Mouse (Mus musculus): Measurements from ENCODE around the gene Pcp4. TPM values are rescaled to one million over a fixed set of nuclear protein-coding genes. Genes with fewer than 3 reads are reported as not detected.

The Pcp4 gene
- polyA plus RNA-seq, 1 experiment, result 0.33 TPM

GRCm38 (mm10) chr16:96474185-96474584, 6.8 kb downstream of the Pcp4 start:
- DNase-seq (ENCODE audit: low read depth in 1 of 2, low spot score in 2 of 2), result no peak
- H3K36me3 ChIP-seq (ENCODE audit: control insufficient read depth, insufficient read depth, low read length), result no peaks in the 10 kb centered on the region
- H3K4me3 ChIP-seq (ENCODE audit: extremely low read depth, insufficient read depth, insufficient read length), result no peak overlapping the region
- H3K27ac ChIP-seq (ENCODE audit: insufficient read depth, low read length), result no peak overlapping the region
- no peaks in the 10 kb centered on the region for H3K4me1 ChIP-seq (ENCODE audit: control insufficient read depth, insufficient read depth, insufficient read length)
- H3K27me3 ChIP-seq (ENCODE audit: control insufficient read depth, insufficient read depth, low read length), result no peaks in the 10 kb centered on the region
- WGBS, result 77% methylated on average over 3 of the region's 3 CpGs
- no peak for TF ChIP-seq CTCF (IDR thresholded peaks at IDR 0.05; ENCODE audit: extremely low read depth, insufficient read depth, insufficient read length, insufficient replicate concordance)
- TF ChIP-seq POLR2A (IDR thresholded peaks at IDR 0.05; ENCODE audit: low read depth, low read length), result no peak

DNA sequence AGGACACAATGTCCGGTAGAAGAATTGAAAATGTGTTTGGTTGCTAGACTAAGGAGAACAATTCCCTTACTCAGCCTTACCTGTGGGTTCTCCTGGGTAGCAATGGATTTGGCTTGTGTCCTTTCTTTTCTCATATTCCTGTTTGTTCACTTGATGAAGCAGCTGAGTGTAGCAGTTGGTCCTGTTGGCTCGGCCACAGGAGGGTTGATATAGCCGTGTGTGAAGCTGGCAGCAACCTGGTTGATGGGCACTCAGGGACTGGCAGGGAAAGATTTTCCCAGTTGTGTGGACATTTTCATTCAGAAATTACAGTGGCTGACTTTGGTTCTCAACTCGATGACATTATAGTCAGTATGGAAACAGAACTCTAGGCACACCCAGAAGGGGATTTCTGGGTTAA, 14.4 kb downstream of the Pcp4 start:
- WGBS, result 89% methylated on average over 4 of the region's 4 CpGs
- TF ChIP-seq CTCF (IDR thresholded peaks at IDR 0.05; ENCODE audit: extremely low read depth, insufficient read depth, insufficient read length, insufficient replicate concordance) (no peak), POLR2A (IDR thresholded peaks at IDR 0.05; ENCODE audit: low read depth, low read length) (no peak)
- no peak for DNase-seq (ENCODE audit: low read depth in 1 of 2, low spot score in 2 of 2)
- Histone ChIP-seq H3K36me3 (ENCODE audit: control insufficient read depth, insufficient read depth, low read length) (no peaks in the 10 kb centered on the region), H3K27me3 (ENCODE audit: control insufficient read depth, insufficient read depth, low read length) (no peaks in the 10 kb centered on the region), H3K27ac (ENCODE audit: insufficient read depth, low read length) (no peak overlapping the region), H3K4me3 (ENCODE audit: extremely low read depth, insufficient read depth, insufficient read length) (no peak overlapping the region), H3K4me1 (ENCODE audit: control insufficient read depth, insufficient read depth, insufficient read length) (no peaks in the 10 kb centered on the region)

GRCm38 (mm10) chr16:96487007-96487684, 19.7 kb downstream of the Pcp4 start:
- 82% methylated on average over 11 of the region's 11 CpGs for WGBS
- Histone ChIP-seq H3K27ac (ENCODE audit: insufficient read depth, low read length) (no peak overlapping the region), H3K4me1 (ENCODE audit: control insufficient read depth, insufficient read depth, insufficient read length) (no peaks in the 10 kb centered on the region), H3K4me3 (ENCODE audit: extremely low read depth, insufficient read depth, insufficient read length) (no peak overlapping the region), H3K36me3 (ENCODE audit: control insufficient read depth, insufficient read depth, low read length) (no peaks in the 10 kb centered on the region), H3K27me3 (ENCODE audit: control insufficient read depth, insufficient read depth, low read length) (no peaks in the 10 kb centered on the region)
- no peak for DNase-seq (ENCODE audit: low read depth in 1 of 2, low spot score in 2 of 2)
- TF ChIP-seq POLR2A (IDR thresholded peaks at IDR 0.05; ENCODE audit: low read depth, low read length) (no peak), CTCF (IDR thresholded peaks at IDR 0.05; ENCODE audit: extremely low read depth, insufficient read depth, insufficient read length, insufficient replicate concordance) (no peak)

GRCm38 (mm10) chr16:96488038-96488437, 20.6 kb downstream of the Pcp4 start:
- 90% methylated on average over 5 of the region's 5 CpGs for WGBS
- no peak for DNase-seq (ENCODE audit: low read depth in 1 of 2, low spot score in 2 of 2)
- no peak overlapping the region for H3K4me3 ChIP-seq (ENCODE audit: extremely low read depth, insufficient read depth, insufficient read length)
- H3K27ac ChIP-seq (ENCODE audit: insufficient read depth, low read length), result no peak overlapping the region
- TF ChIP-seq CTCF (IDR thresholded peaks at IDR 0.05; ENCODE audit: extremely low read depth, insufficient read depth, insufficient read length, insufficient replicate concordance) (no peak), POLR2A (IDR thresholded peaks at IDR 0.05; ENCODE audit: low read depth, low read length) (no peak)
- H3K36me3 ChIP-seq (ENCODE audit: control insufficient read depth, insufficient read depth, low read length), result no peaks in the 10 kb centered on the region
- H3K4me1 ChIP-seq (ENCODE audit: control insufficient read depth, insufficient read depth, insufficient read length), result no peaks in the 10 kb centered on the region
- H3K27me3 ChIP-seq (ENCODE audit: control insufficient read depth, insufficient read depth, low read length), result no peaks in the 10 kb centered on the region

- no peaks in the 10 kb centered on the region for H3K36me3 ChIP-seq (ENCODE audit: control insufficient read depth, insufficient read depth, low read length)
- DNase-seq (ENCODE audit: low read depth in 1 of 2, low spot score in 2 of 2), result no peak
- H3K27me3 ChIP-seq (ENCODE audit: control insufficient read depth, insufficient read depth, low read length), result no peaks in the 10 kb centered on the region
- no peak overlapping the region for H3K27ac ChIP-seq (ENCODE audit: insufficient read depth, low read length)
- no peaks in the 10 kb centered on the region for H3K4me1 ChIP-seq (ENCODE audit: control insufficient read depth, insufficient read depth, insufficient read length)
- H3K4me3 ChIP-seq (ENCODE audit: extremely low read depth, insufficient read depth, insufficient read length), result no peak overlapping the region
- TF ChIP-seq CTCF (IDR thresholded peaks at IDR 0.05; ENCODE audit: extremely low read depth, insufficient read depth, insufficient read length, insufficient replicate concordance) (no peak), POLR2A (IDR thresholded peaks at IDR 0.05; ENCODE audit: low read depth, low read length) (no peak)
- WGBS, result 79% methylated on average over 3 of the region's 3 CpGs
Observed at GRCm38 (mm10) chr16:96491530-96491929, 24.1 kb downstream of the Pcp4 start.

- no peaks in the 10 kb centered on the region for H3K4me1 ChIP-seq (ENCODE audit: control insufficient read depth, insufficient read depth, insufficient read length)
- H3K27ac ChIP-seq (ENCODE audit: insufficient read depth, low read length), result no peak overlapping the region
- DNase-seq (ENCODE audit: low read depth in 1 of 2, low spot score in 2 of 2), result no peak
- H3K4me3 ChIP-seq (ENCODE audit: extremely low read depth, insufficient read depth, insufficient read length), result no peak overlapping the region
- 78% methylated on average over 6 of the region's 6 CpGs for WGBS
- H3K36me3 ChIP-seq (ENCODE audit: control insufficient read depth, insufficient read depth, low read length), result no peaks in the 10 kb centered on the region
- no peaks in the 10 kb centered on the region for H3K27me3 ChIP-seq (ENCODE audit: control insufficient read depth, insufficient read depth, low read length)
- TF ChIP-seq POLR2A (IDR thresholded peaks at IDR 0.05; ENCODE audit: low read depth, low read length), result no peak
- TF ChIP-seq CTCF (IDR thresholded peaks at IDR 0.05; ENCODE audit: extremely low read depth, insufficient read depth, insufficient read length, insufficient replicate concordance), result no peak
Observed at GRCm38 (mm10) chr16:96494079-96494478, 26.7 kb downstream of the Pcp4 start.

- no peak for DNase-seq (ENCODE audit: low read depth in 1 of 2, low spot score in 2 of 2)
- H3K36me3 ChIP-seq (ENCODE audit: control insufficient read depth, insufficient read depth, low read length), result no peaks in the 10 kb centered on the region
- no peaks in the 10 kb centered on the region for H3K27me3 ChIP-seq (ENCODE audit: control insufficient read depth, insufficient read depth, low read length)
- 69% methylated on average over 7 of the region's 7 CpGs for WGBS
- H3K4me1 ChIP-seq (ENCODE audit: control insufficient read depth, insufficient read depth, insufficient read length), result peaks cover 3% of the 10 kb centered on the region; the same call in 1 of the 2 replicates
- H3K27ac ChIP-seq (ENCODE audit: insufficient read depth, low read length), result no peak overlapping the region
- no peak for TF ChIP-seq POLR2A (IDR thresholded peaks at IDR 0.05; ENCODE audit: low read depth, low read length)
- no peak for TF ChIP-seq CTCF (IDR thresholded peaks at IDR 0.05; ENCODE audit: extremely low read depth, insufficient read depth, insufficient read length, insufficient replicate concordance)
- H3K4me3 ChIP-seq (ENCODE audit: extremely low read depth, insufficient read depth, insufficient read length), result no peak overlapping the region
Observed at GRCm38 (mm10) chr16:96498951-96499350, 31.5 kb downstream of the Pcp4 start.

Data from spleen, adult 2 months (tissue).